Mouse (Mus musculus) liver, postnatal 0 days (tissue): Measurements from ENCODE around the gene Mast1. TPM values are rescaled to one million over a fixed set of nuclear protein-coding genes. Genes with fewer than 3 reads are reported as not detected.

Experiments used
- ATAC-seq: fragments of 200-750 bp; cut with Nextera tagmentation; 2 replicates; pipeline ENCODE4 v1.8.0; 2017; ENCODE audit warnings: mild to moderate bottlenecking, moderate library complexity
- DNase-seq: peaks from one replicate; pipeline ENCODE4 v3.0.0-alpha.2; 2016
- H3K27ac ChIP-seq: fragments of 300-500 bp; sonication (generic); 2 replicates; pipeline ENCODE4 v1.5.1; 2014; ENCODE audit warnings: antibody characterized with exemption, moderate library complexity, mild to moderate bottlenecking, low read depth
- H3K27me3 ChIP-seq: fragments of 300-500 bp; sonication (generic); 2 replicates; pipeline ENCODE4 v1.6.1; 2014; ENCODE audit warnings: low read length, control low read depth, mixed read lengths; ENCODE audit not compliant: insufficient read depth
- H3K36me3 ChIP-seq: fragments of 300-500 bp; sonication (generic); replicated peaks from 2 replicates; pipeline ENCODE4 v1.6.1; 2014; ENCODE audit warnings: mild to moderate bottlenecking, control low read depth, low read length, moderate library complexity, mixed read lengths; ENCODE audit not compliant: insufficient read depth
- H3K4me1 ChIP-seq: fragments of 300-500 bp; sonication (generic); 2 replicates; pipeline ENCODE4 v1.6.1; 2014; ENCODE audit warnings: antibody characterized with exemption, mild to moderate bottlenecking, control low read depth; ENCODE audit not compliant: insufficient read depth
- H3K4me2 ChIP-seq: fragments of 300-500 bp; sonication (generic); 2 replicates; pipeline ENCODE4 v1.6.1; 2014; ENCODE audit warnings: low read depth, mild to moderate bottlenecking, low read length, moderate library complexity, mixed read lengths
- H3K4me3 ChIP-seq: fragments of 300-500 bp; sonication (generic); 2 replicates; pipeline ENCODE4 v1.5.1; 2014; ENCODE audit warnings: low read depth, low read length
- H3K9ac ChIP-seq: fragments of 300-500 bp; sonication (generic); replicated peaks from 2 replicates; pipeline ENCODE4 v1.6.1; 2014; ENCODE audit warnings: mild to moderate bottlenecking, moderate library complexity
- H3K9me3 ChIP-seq: fragments of 300-500 bp; sonication (generic); 2 replicates; pipeline ENCODE4 v1.6.1; 2016; ENCODE audit warnings: mild to moderate bottlenecking, control low read depth, low read length, mixed read lengths
- CTCF ChIP-seq: sonication (generic); IDR thresholded peaks from 2 replicates; pipeline ENCODE4 v1.5.1; 2016; ENCODE audit warnings: antibody characterized with exemption, low read depth
- EP300 ChIP-seq: IDR thresholded peaks from 2 replicates; pipeline ENCODE4 v1.6.1; 2016; ENCODE audit warnings: antibody characterized with exemption, low read depth, mild to moderate bottlenecking
- WGBS: fragments of 180-500 bp; shearing (Covaris S2); extraction: QIAGEN DNeasy Blood & Tissue Kit; methylation state at CpG from one replicate; pipeline ENCODE4 v1.1.7; 2014; ENCODE audit not compliant: insufficient replicate concordance; 5-methylcytosine and 5-hydroxymethylcytosine counted together
- polyA plus RNA-seq: library from polyadenylated mRNA; unstranded; fragments of >200 nt; fragmentation: Nextera tagmentation; extraction: Ambion mirVana; gene quantifications from 2 replicates; pipeline ENCODE4 v1.2.1, GENCODE M21; 2015

Gene Mast1
- polyA plus RNA-seq, result 0.07 TPM in 1 of 2 replicates, not detected in the other

GRCm38 (mm10) chr8:84936962-84937546 lies at the start of gene Mast1:
Gene Mast1 (minus strand): TSS chr8:84937359.
- ATAC-seq (peak; percentile 67), DNase-seq (peak; percentile 80)
- Histone ChIP-seq H3K27ac (no peak within 1 kb of the TSS), H3K9me3 (no peaks in the 10 kb centered on the region), H3K4me1 (no peaks in the 10 kb centered on the region; the same call in none of the 2 replicates), H3K9ac (0 out of 2 replicates have a peak within 1 kb of the TSS, but pooled peaks have one; percentile 16), H3K4me3 (peak within 1 kb of the TSS; percentile 44), H3K4me2 (peak within 1 kb of the TSS; percentile 70), H3K36me3 (no peaks in the 10 kb centered on the region), H3K27me3 (peaks cover 52% of the 10 kb centered on the region)
- TF ChIP-seq EP300, result no peak
- TF ChIP-seq CTCF, result peak; percentile 69
- 2% methylated on average over 46 of the region's 50 CpGs for WGBS

GRCm38 (mm10) chr8:84986379-84986945 lies 49.3 kb upstream of the Mast1 start:
- WGBS, result 32% methylated on average over 8 of the region's 8 CpGs

GRCm38 (mm10) chr8:84985684-84986378 lies 48.7 kb upstream of the Mast1 start:
- Histone ChIP-seq H3K4me3 (peak overlapping the region; percentile 56), H3K27ac (peak overlapping the region; percentile 98), H3K36me3 (no peaks in the 10 kb centered on the region), H3K9ac (peak overlapping the region; percentile 76), H3K4me2 (peak overlapping the region; percentile 94), H3K9me3 (no peaks in the 10 kb centered on the region), H3K4me1 (peaks cover 70% of the 10 kb centered on the region), H3K27me3 (no peaks in the 10 kb centered on the region)
- WGBS, result 2% methylated on average over 53 of the region's 53 CpGs
- peak; percentile 22 for ATAC-seq
- peak; percentile 94 for DNase-seq
- TF ChIP-seq CTCF (no peak), EP300 (peak; percentile 34; the same call in 1 of the 2 replicates)

More at GRCm38 (mm10) chr8:84986379-84986945, 49.3 kb upstream of the Mast1 start:
- Histone ChIP-seq H3K4me3 (peak overlapping the region; percentile 56), H3K36me3 (no peaks in the 10 kb centered on the region), H3K4me1 (peaks cover 68% of the 10 kb centered on the region), H3K9ac (peak overlapping the region; percentile 76), H3K4me2 (peak overlapping the region; percentile 94), H3K27me3 (no peaks in the 10 kb centered on the region), H3K9me3 (no peaks in the 10 kb centered on the region), H3K27ac (peak overlapping the region; percentile 98)
- DNase-seq (no peak), ATAC-seq (no peak)
- TF ChIP-seq EP300, result no peak
- no peak for TF ChIP-seq CTCF

- no peaks in the 10 kb centered on the region for H3K9me3 ChIP-seq
- peak overlapping the region; percentile 94 for H3K4me2 ChIP-seq
- DNase-seq (peak; percentile 55), ATAC-seq (no peak)
- H3K4me3 ChIP-seq, result peak overlapping the region; percentile 56
- peak overlapping the region; percentile 76 for H3K9ac ChIP-seq
- peak overlapping the region; percentile 98 for H3K27ac ChIP-seq
- WGBS, result 1% methylated on average over 23 of the region's 23 CpGs
- H3K36me3 ChIP-seq, result no peaks in the 10 kb centered on the region
- no peaks in the 10 kb centered on the region for H3K27me3 ChIP-seq
- TF ChIP-seq CTCF (no peak), EP300 (no peak)
- H3K4me1 ChIP-seq, result peaks cover 73% of the 10 kb centered on the region
Observed at GRCm38 (mm10) chr8:84985049-84985683, 48.0 kb upstream of the Mast1 start.

GRCm38 (mm10) chr8:84984294-84985048 lies 47.3 kb upstream of the Mast1 start:
- peak overlapping the region; percentile 56 for H3K4me3 ChIP-seq
- peak overlapping the region; percentile 98 for H3K27ac ChIP-seq
- TF ChIP-seq EP300 (no peak), CTCF (no peak)
- 20% methylated on average over 14 of the region's 16 CpGs for WGBS
- peaks cover 79% of the 10 kb centered on the region for H3K4me1 ChIP-seq
- H3K9me3 ChIP-seq, result no peaks in the 10 kb centered on the region
- peak; percentile 81 for DNase-seq
- peak; percentile 21 for ATAC-seq
- H3K36me3 ChIP-seq, result no peaks in the 10 kb centered on the region
- H3K27me3 ChIP-seq, result no peaks in the 10 kb centered on the region
- peak overlapping the region; percentile 76 for H3K9ac ChIP-seq
- peak overlapping the region; percentile 94 for H3K4me2 ChIP-seq
